Mouse (Mus musculus) CH12.LX (cell line): ENCODE measurements at regions not wholly inside any gene's neighbourhood (a gene's known extent, or its start where the extent isn't known, plus 50 kb on each side); places are given as distances from the start of the nearest gene placed in this dataset.

Source experiments
- CTCF ChIP-seq, 2 experiments: IDR thresholded peaks in 1 of 2; conservative IDR thresholded peaks in 1 of 2; 2 replicates each; pipeline ENCODE4 v1.5.1; 2011 to 2012; ENCODE audit warnings: low read depth in 2 of 2, low read length in 2 of 2, improper control_type of control experiment in 1 of 2, inconsistent platforms in 1 of 2, mild to moderate bottlenecking in 1 of 2, moderate library complexity in 1 of 2
- POLR2A ChIP-seq: IDR thresholded peaks from 2 replicates; pipeline ENCODE4 v1.6.1; 2011; ENCODE audit warnings: low read depth, mild to moderate bottlenecking, improper control_type of control experiment, low read length

- TF ChIP-seq POLR2A (no peak), CTCF (conservative IDR thresholded peaks at IDR 0.05 in 1 of 2, IDR thresholded peaks at IDR 0.05 in 1 of 2; ENCODE audit: low read depth in 2 of 2, low read length in 2 of 2) (no peak)
Observed at GRCm38 (mm10) chr19:21043958-21044357, 90.0 kb upstream of the Tmc1 start.
